Mouse (Mus musculus) CH12.LX (cell line): ENCODE results near the gene Tmed2. TPM values are rescaled to one million over a fixed set of nuclear protein-coding genes. Genes with fewer than 3 reads are reported as not detected.

Experiments
- DNase-seq: peaks from one replicate; pipeline ENCODE4 v3.0.0-alpha.2; 2013; ENCODE audit errors: extremely low read depth
- H3K27ac ChIP-seq: 2 replicates; pipeline ENCODE4 v1.5.1; 2012; ENCODE audit warnings: low read depth, mild to moderate bottlenecking, control low read depth, moderate library complexity; ENCODE audit not compliant: insufficient read depth
- H3K27me3 ChIP-seq: replicated peaks from 2 replicates; pipeline ENCODE3; 2012; ENCODE audit warnings: inconsistent platforms
- H3K36me3 ChIP-seq, 2 experiments: replicated peaks in 1 of 2; 2 replicates each; pipeline versions ENCODE3 to v1.6.1; 2012; ENCODE audit warnings: inconsistent platforms in 1 of 2, low read length in 1 of 2, mild to moderate bottlenecking in 1 of 2, mixed read lengths in 1 of 2, moderate library complexity in 1 of 2; ENCODE audit not compliant: control insufficient read depth in 1 of 2, insufficient read depth in 1 of 2
- H3K4me1 ChIP-seq, 2 experiments: 2 replicates each; pipeline ENCODE4 v1.6.1; 2012; ENCODE audit warnings: inconsistent platforms in 1 of 2, moderate library complexity in 1 of 2; ENCODE audit not compliant: insufficient read depth in 2 of 2, control insufficient read depth in 1 of 2
- H3K4me2 ChIP-seq: 2 replicates; pipeline ENCODE4 v1.6.1; 2012; ENCODE audit warnings: low read depth, mild to moderate bottlenecking, control low read depth; ENCODE audit not compliant: poor library complexity, insufficient read depth, severe bottlenecking
- H3K4me3 ChIP-seq, 3 experiments: fragments of 150-350 bp in 1 of 3; sonication (generic) in 1 of 3; replicated peaks in 1 of 3; 2 replicates each; pipeline versions ENCODE3 to v1.5.1; 2011 to 2012; ENCODE audit warnings: low read depth in 2 of 3, low read length in 2 of 3, mild to moderate bottlenecking in 2 of 3, moderate library complexity in 2 of 3, control low read depth in 1 of 3, improper control_type of control experiment in 1 of 3, inconsistent platforms in 1 of 3, mixed read lengths in 1 of 3; ENCODE audit not compliant: poor library complexity in 1 of 3
- H3K79me2 ChIP-seq: replicated peaks from 2 replicates; pipeline ENCODE4 v1.6.1; 2012; ENCODE audit warnings: mild to moderate bottlenecking, moderate library complexity; ENCODE audit not compliant: control insufficient read depth, poor library complexity, insufficient read depth, severe bottlenecking; ENCODE audit errors: extremely low read depth
- H3K9ac ChIP-seq: 2 replicates; pipeline ENCODE4 v1.6.1; 2012; ENCODE audit warnings: low read depth, mild to moderate bottlenecking, control low read depth, moderate library complexity; ENCODE audit not compliant: insufficient read depth
- H3K9me3 ChIP-seq: replicated peaks from 2 replicates; pipeline ENCODE3; 2012; ENCODE audit warnings: low read length, inconsistent platforms, mixed read lengths
- BHLHE40 ChIP-seq: IDR thresholded peaks from 2 replicates; pipeline ENCODE4 v1.6.1; 2011; ENCODE audit warnings: mild to moderate bottlenecking, low read depth, low read length, improper control_type of control experiment
- CHD1 ChIP-seq: IDR thresholded peaks from 2 replicates; pipeline ENCODE4 v1.6.1; 2012; ENCODE audit warnings: low read depth, low read length, improper control_type of control experiment, inconsistent platforms
- CHD2 ChIP-seq: IDR thresholded peaks from 2 replicates; pipeline ENCODE4 v1.6.1; 2011; ENCODE audit warnings: low read length, improper control_type of control experiment
- CTCF ChIP-seq, 2 experiments: IDR thresholded peaks in 1 of 2; conservative IDR thresholded peaks in 1 of 2; 2 replicates each; pipeline ENCODE4 v1.5.1; 2011 to 2012; ENCODE audit warnings: low read depth in 2 of 2, low read length in 2 of 2, improper control_type of control experiment in 1 of 2, inconsistent platforms in 1 of 2, mild to moderate bottlenecking in 1 of 2, moderate library complexity in 1 of 2
- E2F4 ChIP-seq: IDR thresholded peaks from 2 replicates; pipeline ENCODE4 v1.6.1; 2011; ENCODE audit warnings: low read depth, low read length, improper control_type of control experiment; ENCODE audit not compliant: insufficient replicate concordance
- ELF1 ChIP-seq: IDR thresholded peaks from 2 replicates; pipeline ENCODE4 v1.6.1; 2014; ENCODE audit warnings: low read depth, mild to moderate bottlenecking, inconsistent platforms, low read length, improper control_type of control experiment
- EP300 ChIP-seq: IDR thresholded peaks from 2 replicates; pipeline ENCODE4 v1.6.1; 2011; ENCODE audit warnings: low read length, improper control_type of control experiment
- ETS1 ChIP-seq: conservative IDR thresholded peaks from 2 replicates; pipeline ENCODE4 v1.6.1; 2012; ENCODE audit warnings: low read depth, mild to moderate bottlenecking, inconsistent platforms, low read length, improper control_type of control experiment, moderate library complexity
- GABPA ChIP-seq: IDR thresholded peaks from 2 replicates; pipeline ENCODE4 v1.6.1; 2012; ENCODE audit warnings: low read depth, low read length, improper control_type of control experiment, inconsistent platforms; ENCODE audit not compliant: insufficient replicate concordance
- IRF4 ChIP-seq: IDR thresholded peaks from 2 replicates; pipeline ENCODE4 v1.6.1; 2014; ENCODE audit warnings: low read depth, mild to moderate bottlenecking, inconsistent platforms, low read length, improper control_type of control experiment
- JUN ChIP-seq: IDR thresholded peaks from 2 replicates; pipeline ENCODE4 v1.6.1; 2011; ENCODE audit warnings: low read depth, mild to moderate bottlenecking, low read length, improper control_type of control experiment, moderate library complexity; ENCODE audit not compliant: insufficient read depth
- JUND ChIP-seq: conservative IDR thresholded peaks from 2 replicates; pipeline ENCODE4 v1.6.1; 2011; ENCODE audit warnings: low read depth, low read length, improper control_type of control experiment
- KAT2A ChIP-seq: IDR thresholded peaks from 2 replicates; pipeline ENCODE4 v1.6.1; 2012; ENCODE audit warnings: low read length, improper control_type of control experiment, inconsistent platforms; ENCODE audit not compliant: insufficient replicate concordance
- MAFK ChIP-seq: IDR thresholded peaks from 2 replicates; pipeline ENCODE4 v1.6.1; 2011; ENCODE audit warnings: low read length, improper control_type of control experiment; ENCODE audit not compliant: insufficient replicate concordance
- MAX ChIP-seq: IDR thresholded peaks from 2 replicates; pipeline ENCODE4 v1.6.1; 2011; ENCODE audit warnings: low read length, improper control_type of control experiment
- MAZ ChIP-seq: IDR thresholded peaks from 2 replicates; pipeline ENCODE4 v1.6.1; 2012; ENCODE audit warnings: low read depth, mild to moderate bottlenecking, inconsistent platforms, low read length, improper control_type of control experiment, moderate library complexity
- MEF2A ChIP-seq: IDR thresholded peaks from 2 replicates; pipeline ENCODE4 v1.6.1; 2014; ENCODE audit warnings: low read depth, mild to moderate bottlenecking, inconsistent platforms, low read length, improper control_type of control experiment, borderline replicate concordance
- MXI1 ChIP-seq: IDR thresholded peaks from 2 replicates; pipeline ENCODE4 v1.6.1; 2011; ENCODE audit warnings: mild to moderate bottlenecking, low read depth, low read length, improper control_type of control experiment
- MYC ChIP-seq: IDR thresholded peaks from 2 replicates; pipeline ENCODE4 v1.6.1; 2011; ENCODE audit warnings: low read depth, mild to moderate bottlenecking, improper control_type of control experiment, low read length
- NELFE ChIP-seq: IDR thresholded peaks from 2 replicates; pipeline ENCODE4 v1.6.1; 2011; ENCODE audit warnings: low read depth, low read length, improper control_type of control experiment
- PAX5 ChIP-seq: IDR thresholded peaks from 2 replicates; pipeline ENCODE4 v1.6.1; 2012; ENCODE audit warnings: low read length, inconsistent platforms, mixed read lengths
- RAD21 ChIP-seq: IDR thresholded peaks from 2 replicates; pipeline ENCODE4 v1.6.1; 2011; ENCODE audit warnings: low read depth, mild to moderate bottlenecking, low read length, improper control_type of control experiment, moderate library complexity
- RCOR1 ChIP-seq: conservative IDR thresholded peaks from 2 replicates; pipeline ENCODE4 v1.6.1; 2012; ENCODE audit warnings: low read depth, mild to moderate bottlenecking, inconsistent platforms, low read length, improper control_type of control experiment
- SIN3A ChIP-seq: IDR thresholded peaks from 2 replicates; pipeline ENCODE4 v1.6.1; 2012; ENCODE audit warnings: low read length, improper control_type of control experiment, inconsistent platforms
- SMC3 ChIP-seq: IDR thresholded peaks from 2 replicates; pipeline ENCODE4 v1.6.1; 2011; ENCODE audit warnings: low read depth, low read length, improper control_type of control experiment
- TCF12 ChIP-seq: IDR thresholded peaks from 2 replicates; pipeline ENCODE4 v1.6.1; 2014; ENCODE audit warnings: low read depth, mild to moderate bottlenecking, inconsistent platforms, low read length, improper control_type of control experiment
- UBTF ChIP-seq: IDR thresholded peaks from 2 replicates; pipeline ENCODE4 v1.6.1; 2012; ENCODE audit warnings: low read depth, mild to moderate bottlenecking, inconsistent platforms, low read length, improper control_type of control experiment, moderate library complexity
- USF2 ChIP-seq: conservative IDR thresholded peaks from 2 replicates; pipeline ENCODE4 v1.6.1; 2011; ENCODE audit warnings: low read depth, low read length, improper control_type of control experiment
- ZKSCAN1 ChIP-seq: IDR thresholded peaks from 2 replicates; pipeline ENCODE4 v1.6.1; 2012; ENCODE audit warnings: low read depth, inconsistent platforms, low read length, improper control_type of control experiment, borderline replicate concordance
- ZMIZ1 ChIP-seq: IDR thresholded peaks from 2 replicates; pipeline ENCODE4 v1.6.1; 2012; ENCODE audit warnings: low read depth, mild to moderate bottlenecking, inconsistent platforms, low read length, improper control_type of control experiment
- ZNF384 ChIP-seq: IDR thresholded peaks from 2 replicates; pipeline ENCODE4 v1.6.1; 2012; ENCODE audit warnings: low read depth, low read length, improper control_type of control experiment, inconsistent platforms
- dilution Hi-C: fragments of 300-500 bp; cut with MboI; formaldehyde crosslinking; loops from 2 replicates; pipeline ENCODE4 v1.14.3; 2020; ENCODE audit warnings: low sequenced_read_pairs; ENCODE audit not compliant: extremely low pct_unique_long_range_greater_than_20kb, extremely low pct_ligation_motif_present
- in situ Hi-C: fragments of 300-500 bp; cut with MboI; formaldehyde crosslinking; loops from 3 replicates; pipeline ENCODE4 v1.14.3; 2019; ENCODE audit warnings: low sequenced_read_pairs, low pct_ligation_motif_present, low pct_unique_long_range_greater_than_20kb, mixed read lengths
- polyA plus RNA-seq: library from polyadenylated mRNA; unstranded; fragments of >175 nt; gene quantifications from 2 replicates; pipeline ENCODE4 v1.2.1, GENCODE M21; 2012; ENCODE audit warnings: low read depth; ENCODE audit not compliant: insufficient read length
- total RNA-seq, 2 experiments: library from RNA; depleted of rRNA; stranded (reverse); fragments of 300-350 nt in 1 of 2; fragments of >200 nt in 1 of 2; gene quantifications; 2 replicates each; pipeline ENCODE4 v1.2.3; 2012 to 2014

Tmed2 gene
- total and polyA plus RNA-seq, 3 experiments, result 205 to 769 (median 301) TPM

GRCm38 (mm10) chr5:124575467-124575866 is 35.0 kb downstream of the Tmed2 start:
- no peaks in the 10 kb centered on the region for H3K27me3 ChIP-seq
- H3K9me3 ChIP-seq, result no peaks in the 10 kb centered on the region
- peaks cover 7 to 26% of the 10 kb centered on the region in 2 experiments; a peak in 3 of 4 replicates for H3K4me1 ChIP-seq
- in situ Hi-C loops (no loop called here), dilution Hi-C loops (no loop called here)
- DNase-seq, result no peak
- H3K36me3 ChIP-seq, result peaks cover 67 to 72% of the 10 kb centered on the region in 2 experiments
- no peak overlapping the region for H3K9ac ChIP-seq
- TF ChIP-seq ZKSCAN1 (no peak), CTCF (conservative IDR thresholded peaks at IDR 0.05 in 1 of 2, IDR thresholded peaks at IDR 0.05 in 1 of 2; ENCODE audit: low read depth in 2 of 2, low read length in 2 of 2) (no peak), RCOR1 (no peak), TCF12 (no peak), SMC3 (no peak), NELFE (no peak), JUND (no peak), ELF1 (no peak), IRF4 (no peak), CHD2 (no peak), MAX (no peak), RAD21 (no peak), USF2 (no peak), MAZ (no peak), MXI1 (no peak)
- H3K4me3 ChIP-seq, result no peak overlapping the region
- peaks cover 25% of the 10 kb centered on the region for H3K79me2 ChIP-seq
- H3K27ac ChIP-seq, result no peak overlapping the region
- H3K4me2 ChIP-seq, result no peak overlapping the region

GRCm38 (mm10) chr5:124578633-124579317 is 38.3 kb downstream of the Tmed2 start, which contains the start of the genes Eif2b1 and Gtf2h3:
Eif2b1 (minus strand) TSS chr5:124579131.
Gtf2h3 (plus strand) TSS chr5:124579140.
- peaks cover 29% of the 10 kb centered on the region for H3K79me2 ChIP-seq
- in situ Hi-C loops, result no loop called here
- H3K9ac ChIP-seq, result peak within 1 kb of the TSS; percentile 87
- H3K4me2 ChIP-seq, result peak within 1 kb of the TSS; percentile 94
- peaks cover 41 to 66% of the 10 kb centered on the region in 2 experiments for H3K36me3 ChIP-seq
- dilution Hi-C loops, result no loop called here
- H3K4me3 ChIP-seq, result peak within 1 kb of the TSS; percentile 79 to 100 (median 86)
- no peaks in the 10 kb centered on the region for H3K27me3 ChIP-seq
- peak; percentile 91 for DNase-seq
- H3K4me1 ChIP-seq, result peaks cover 8 to 34% of the 10 kb centered on the region in 2 experiments; a peak in 3 of 4 replicates
- no peaks in the 10 kb centered on the region for H3K9me3 ChIP-seq
- H3K27ac ChIP-seq, result no peak within 1 kb of the TSS
- TF ChIP-seq CHD2 (no peak), JUN (no peak), KAT2A (peak; percentile 95; the same call in 1 of the 2 replicates), PAX5 (no peak), SMC3 (no peak), MYC (peak; percentile 83; the same call in 1 of the 2 replicates), ZNF384 (no peak), ETS1 (peak; percentile 37; the same call in 1 of the 2 replicates), E2F4 (no peak; the same call in 1 of the 2 replicates), GABPA (peak; percentile 84; the same call in 1 of the 2 replicates), SIN3A (peak; percentile 99), MAFK (no peak), MAX (peak; percentile 94), UBTF (no peak), MAZ (no peak), BHLHE40 (peak; percentile 60), MEF2A (peak; percentile 87), USF2 (no peak), RCOR1 (0 out of 2 replicates have a peak, but pooled peaks have one; percentile 51), ZMIZ1 (peak; percentile 85; the same call in 1 of the 2 replicates), CHD1 (no peak), EP300 (no peak; the same call in 1 of the 2 replicates), MXI1 (peak; percentile 98)
